Comparison of ENCODE assay signal across 13 mouse cellular contexts in genomic region chr8:114207026-114207425, GRCm38 (mm10). TPM values are rescaled to one million over a fixed set of nuclear protein-coding genes. Genes with fewer than 3 reads are reported as not detected.
A peak's percentile ranks its signal among the peaks of the same experiment; 100 is the strongest.
DNase-seq lines count a peak whose midpoint lies in the region; ATAC-seq and TF ChIP-seq lines count a peak whose summit lies in the region.
"Had no signal": no experiment of that assay in that cellular context is flagged by ENCODE, and none has a peak within 500 bp of the region (broad histone marks: within the 10 kb centered on the region; RNA-seq: fewer than 3 reads in every experiment).

No protein-coding gene starts in this region.

- 0 out of 2 replicates have a peak, but pooled peaks cover 2% of the 10 kb centered on the region for H3K27me3 ChIP-seq in forebrain, embryonic 16.5 days (replicated peaks; ENCODE audit: control insufficient read depth, insufficient read depth, low read length)
- H3K27me3 ChIP-seq in midbrain, embryonic 12.5 days = peaks cover 17% of the 10 kb centered on the region
- H3K27me3 ChIP-seq in lung, postnatal 0 days (replicated peaks; ENCODE audit: insufficient read depth, low read length) = peaks cover 8% of the 10 kb centered on the region; the same call in 1 of the 2 replicates
- H3K27me3 ChIP-seq: CH12.LX had no signal

- peaks cover 8% of the 10 kb centered on the region for H3K4me1 ChIP-seq in forebrain, embryonic 16.5 days (replicated peaks; ENCODE audit: control insufficient read depth, insufficient read depth, low read length)
- H3K4me1 ChIP-seq in midbrain, embryonic 12.5 days = peaks cover 22% of the 10 kb centered on the region
- no peaks in the 10 kb centered on the region for H3K4me1 ChIP-seq in lung, postnatal 0 days (ENCODE audit: insufficient read depth, low read depth, low read length)

- peak overlapping the region; percentile 83 for H3K4me2 ChIP-seq in forebrain, embryonic 16.5 days (ENCODE audit: low read length)
- H3K4me2 ChIP-seq in midbrain, embryonic 12.5 days (replicated peaks) = peak overlapping the region; percentile 90
- H3K4me2 ChIP-seq in lung, postnatal 0 days (replicated peaks; ENCODE audit: low read depth, low read length) = no peak overlapping the region
- H3K4me2 ChIP-seq: heart, embryonic 15.5 days had no signal

- WGBS in forebrain, embryonic 16.5 days = 46% methylated on average over 4 of the region's 4 CpGs
- WGBS in midbrain, embryonic 12.5 days = 50% methylated on average over 4 of the region's 4 CpGs
- WGBS in lung, postnatal 0 days = 45% methylated on average over 4 of the region's 4 CpGs

- no peak for TF ChIP-seq CTCF in lung, postnatal 0 days (IDR thresholded peaks at IDR 0.05)

- TF ChIP-seq EP300 in lung, postnatal 0 days (IDR thresholded peaks at IDR 0.05) = no peak

- DNase-seq in cerebellum, adult 18-20 months = peak; percentile 57 to 64
- DNase-seq in cerebellum, postnatal 25 days = peak; percentile 64 to 78
- no peak for DNase-seq in embryo, embryonic 10 days (ENCODE audit: low spot score)
- no peak for DNase-seq in left cerebral cortex, adult 11 months (ENCODE audit: low spot score)
- DNase-seq in lung, postnatal 10 days = no peak
- DNase-seq in lung, postnatal 0 days (ENCODE audit: low spot score) = no peak
- DNase-seq: kidney, adult 18-20 months had no signal

- no peak overlapping the region for H3K27ac ChIP-seq in forebrain, embryonic 16.5 days (ENCODE audit: low read length)
- H3K27ac ChIP-seq in midbrain, embryonic 12.5 days (replicated peaks) = no peak overlapping the region
- H3K27ac ChIP-seq in lung, postnatal 0 days (ENCODE audit: low read length) = no peak overlapping the region
- H3K27ac ChIP-seq: heart, embryonic 15.5 days; left cerebral cortex, adult 2 months had no signal

- H3K9ac ChIP-seq in forebrain, embryonic 16.5 days (replicated peaks; ENCODE audit: low read depth, low read length) = 0 out of 2 replicates have a peak overlapping the region, but pooled peaks have one; percentile 34
- H3K9ac ChIP-seq in midbrain, embryonic 12.5 days (replicated peaks) = peak overlapping the region; percentile 62; the same call in 1 of the 2 replicates
- H3K9ac ChIP-seq in lung, postnatal 0 days (replicated peaks; ENCODE audit: low read depth) = no peak overlapping the region
- H3K9ac ChIP-seq: heart, embryonic 15.5 days had no signal

- peak overlapping the region; percentile 73 for H3K4me3 ChIP-seq in forebrain, embryonic 16.5 days (replicated peaks; ENCODE audit: low read length)
- H3K4me3 ChIP-seq in midbrain, embryonic 12.5 days = peak overlapping the region; percentile 65
- H3K4me3 ChIP-seq in lung, postnatal 0 days (ENCODE audit: low read depth, low read length) = no peak overlapping the region
- H3K4me3 ChIP-seq: heart, embryonic 15.5 days had no signal

- no peak for ATAC-seq in forebrain, embryonic 16.5 days
- no peak for ATAC-seq in midbrain, embryonic 12.5 days (ENCODE audit: low FRiP score, low read depth)
- no peak for ATAC-seq in lung, postnatal 0 days

- H3K9me3 ChIP-seq in forebrain, embryonic 16.5 days (ENCODE audit: control insufficient read depth, low read length) = 0 out of 2 replicates have a peak, but pooled peaks cover 4% of the 10 kb centered on the region
- H3K9me3 ChIP-seq in midbrain, embryonic 12.5 days = peaks cover 8% of the 10 kb centered on the region; the same call in 1 of the 2 replicates
- H3K9me3 ChIP-seq in lung, postnatal 0 days (ENCODE audit: low read length) = no peaks in the 10 kb centered on the region
- H3K9me3 ChIP-seq: heart, embryonic 15.5 days had no signal

- H3K36me3 ChIP-seq in forebrain, embryonic 16.5 days (ENCODE audit: control insufficient read depth, insufficient read depth) = peaks cover 3% of the 10 kb centered on the region; the same call in 1 of the 2 replicates
- peaks cover 10% of the 10 kb centered on the region for H3K36me3 ChIP-seq in midbrain, embryonic 12.5 days
- no peaks in the 10 kb centered on the region for H3K36me3 ChIP-seq in lung, postnatal 0 days (ENCODE audit: insufficient read depth, low read length)
- H3K36me3 ChIP-seq: heart, embryonic 15.5 days had no signal

RNA-seq across cellular contexts. Expression of gene Vat1l, which starts 1.6 kb away (rescaled TPM):
- polyA plus RNA-seq in forebrain, embryonic 16.5 days (2015; fragmentation: Nextera tagmentation; extraction: Ambion mirVana) = 22.5 and 41.3 TPM in 2 replicates
- polyA plus RNA-seq in midbrain, embryonic 12.5 days (2016; fragmentation: Nextera tagmentation; extraction: Ambion mirVana) = 18.4 and 18.7 TPM in 2 replicates
- 0.06 and 0.20 TPM in 2 replicates for polyA plus RNA-seq in lung, postnatal 0 days (2015; fragmentation: Nextera tagmentation; extraction: Ambion mirVana)
- polyA plus RNA-seq: spleen, adult 2 months had no signal

Comparison
In these comparisons a context has a peak if more than half of its experiments do, and no peak if none do; other contexts are left out.
1. DNase-seq: peak in cerebellum, adult 18-20 months (2 of 2) and cerebellum, postnatal 25 days (2 of 2); none in embryo, embryonic 10 days (single experiment), left cerebral cortex, adult 11 months (single experiment), lung, postnatal 10 days (single experiment) and lung, postnatal 0 days (single experiment).
2. RNA of gene Vat1l, which starts 1.6 kb away (polyA plus RNA-seq): 22.5 to 41.3 TPM in forebrain, embryonic 16.5 days and 18.4 to 18.7 TPM in midbrain, embryonic 12.5 days; 0.06 to 0.20 TPM in lung, postnatal 0 days; every median in the first group is over 10 times any median in the second.